Mouse (Mus musculus): ENCODE measurements at regions not wholly inside any gene's neighbourhood (a gene's known extent, or its start where the extent isn't known, plus 50 kb on each side); places are given as distances from the start of the nearest gene placed in this dataset.

- no peak for DNase-seq
These were observed 151.4 kb upstream of the Gm15294 start for GRCm38 (mm10) chrX:142026402-142026801.

DNA sequence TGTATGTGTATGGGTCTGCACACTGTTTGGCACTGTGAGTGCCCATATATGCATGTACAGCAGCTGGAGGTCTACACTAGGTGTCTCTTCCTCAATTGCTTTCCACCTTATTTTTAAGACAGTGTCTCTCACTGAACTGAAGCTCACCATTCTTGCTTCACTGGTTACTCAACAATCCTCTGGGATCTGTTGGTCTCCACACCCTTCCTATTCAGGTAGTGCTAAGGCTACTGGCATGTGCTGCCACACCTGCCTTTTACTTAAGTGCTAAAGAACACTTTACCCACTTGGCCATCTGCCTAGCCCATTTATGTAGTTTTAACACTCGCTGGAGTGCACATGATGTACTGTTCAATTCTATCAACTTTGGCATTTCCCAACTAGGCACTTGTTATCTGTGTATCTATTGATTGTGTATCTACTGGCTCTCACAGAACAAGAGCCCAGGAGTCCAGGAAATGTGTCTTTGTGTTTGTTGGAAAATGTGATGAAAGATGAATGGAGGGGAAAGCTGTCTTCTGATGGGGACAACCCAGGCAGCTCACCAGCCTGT is 123.3 kb upstream of the Gm15294 start:
- peak; percentile 41 for DNase-seq
